Mouse (Mus musculus): ENCODE data around the gene 4930522L14Rik. TPM values are rescaled to one million over a fixed set of nuclear protein-coding genes. Genes with fewer than 3 reads are reported as not detected.
"Not testable (repeated sequence)": the region's sequence is repeated elsewhere in the genome, so short reads cannot be mapped to it uniquely, and the experiment has no call there.

Gene 4930522L14Rik
- 5.8 and 9.0 TPM in 2 replicates for polyA plus RNA-seq (2014; fragmentation: Nextera tagmentation; extraction: Ambion mirVana)

DNA sequence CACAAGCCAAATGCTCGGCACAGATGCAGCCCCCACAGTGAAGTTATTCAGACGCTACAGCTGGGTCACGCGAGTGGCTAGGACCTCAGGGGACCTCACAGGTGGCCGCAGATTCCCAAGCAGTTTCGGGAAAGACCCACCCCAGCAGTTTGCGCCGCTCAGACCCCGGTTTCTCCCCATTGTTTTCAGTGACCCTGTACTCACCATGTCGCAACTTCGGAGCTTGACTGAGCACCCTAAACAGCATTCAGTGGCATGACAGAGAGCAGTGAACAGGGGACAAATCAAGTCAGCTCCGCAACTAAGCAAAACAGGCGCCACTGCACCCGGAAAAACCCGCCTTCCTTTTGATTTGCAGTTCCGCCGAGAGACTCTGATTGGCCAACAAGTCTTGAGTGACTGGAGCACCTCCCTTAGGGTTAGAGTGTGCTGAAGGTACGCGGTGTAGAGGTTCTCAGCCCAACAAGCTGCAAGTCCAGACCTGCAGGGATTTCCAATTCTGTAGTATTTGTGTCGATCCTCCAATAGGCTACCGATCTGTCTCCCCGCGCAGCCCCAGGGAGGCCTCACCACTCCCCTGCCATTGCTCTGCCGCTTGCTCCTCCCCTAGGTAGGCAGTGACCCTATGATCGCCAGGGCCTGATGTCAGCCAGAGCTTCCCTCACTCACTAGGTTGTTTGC is at the start of gene 4930522L14Rik:
TSS of gene 4930522L14Rik (minus strand) at position 496 of the 681 bp plus-strand sequence.
- Histone ChIP-seq H3K9ac (ENCODE audit: low read length) (peak within 1 kb of the TSS; percentile 43; the same call in 1 of the 2 replicates), H3K4me3 (ENCODE audit: low read depth, low read length) (peak within 1 kb of the TSS; percentile 44), H3K4me2 (ENCODE audit: low read depth) (peak within 1 kb of the TSS; percentile 50)
- peak; percentile 98 for ATAC-seq (ENCODE audit: insufficient read depth, low FRiP score, low TSS enrichment)
- not testable (repeated sequence) for H3K4me1 ChIP-seq (ENCODE audit: control insufficient read depth, insufficient read depth, low read length); H3K9me3 ChIP-seq (ENCODE audit: control insufficient read depth, low read length); H3K36me3 ChIP-seq (ENCODE audit: control insufficient read depth, insufficient read depth, low read length); H3K27me3 ChIP-seq (ENCODE audit: control insufficient read depth, insufficient read depth, low read length); H3K27ac ChIP-seq (ENCODE audit: low read depth, low read length)
- WGBS = under 1% methylated on average over 24 of the region's 25 CpGs
- peak; percentile 53 for DNase-seq (ENCODE audit: low spot score)

- not testable (repeated sequence) for H3K36me3 ChIP-seq (ENCODE audit: control insufficient read depth, insufficient read depth, low read length); H3K4me3 ChIP-seq (ENCODE audit: low read depth, low read length); DNase-seq (ENCODE audit: low spot score); H3K27ac ChIP-seq (ENCODE audit: low read depth, low read length); H3K27me3 ChIP-seq (ENCODE audit: control insufficient read depth, insufficient read depth, low read length); ATAC-seq (ENCODE audit: insufficient read depth, low FRiP score, low TSS enrichment); H3K9me3 ChIP-seq (ENCODE audit: control insufficient read depth, low read length); H3K4me1 ChIP-seq (ENCODE audit: control insufficient read depth, insufficient read depth, low read length); H3K4me2 ChIP-seq (ENCODE audit: low read depth); H3K9ac ChIP-seq (ENCODE audit: low read length)
Observed at GRCm38 (mm10) chr5:109801466-109801865, 49.8 kb upstream of the 4930522L14Rik start.

- not testable (repeated sequence) for H3K4me2 ChIP-seq (ENCODE audit: low read depth); DNase-seq (ENCODE audit: low spot score); H3K27ac ChIP-seq (ENCODE audit: low read depth, low read length); H3K36me3 ChIP-seq (ENCODE audit: control insufficient read depth, insufficient read depth, low read length); H3K9me3 ChIP-seq (ENCODE audit: control insufficient read depth, low read length); H3K4me3 ChIP-seq (ENCODE audit: low read depth, low read length); H3K9ac ChIP-seq (ENCODE audit: low read length); H3K4me1 ChIP-seq (ENCODE audit: control insufficient read depth, insufficient read depth, low read length); ATAC-seq (ENCODE audit: insufficient read depth, low FRiP score, low TSS enrichment); H3K27me3 ChIP-seq (ENCODE audit: control insufficient read depth, insufficient read depth, low read length)
- whole genome bisulfite sequencing = 71% methylated on average over 2 of the region's 2 CpGs
Observed at GRCm38 (mm10) chr5:109799948-109800347, 48.3 kb upstream of the 4930522L14Rik start.

DNA sequence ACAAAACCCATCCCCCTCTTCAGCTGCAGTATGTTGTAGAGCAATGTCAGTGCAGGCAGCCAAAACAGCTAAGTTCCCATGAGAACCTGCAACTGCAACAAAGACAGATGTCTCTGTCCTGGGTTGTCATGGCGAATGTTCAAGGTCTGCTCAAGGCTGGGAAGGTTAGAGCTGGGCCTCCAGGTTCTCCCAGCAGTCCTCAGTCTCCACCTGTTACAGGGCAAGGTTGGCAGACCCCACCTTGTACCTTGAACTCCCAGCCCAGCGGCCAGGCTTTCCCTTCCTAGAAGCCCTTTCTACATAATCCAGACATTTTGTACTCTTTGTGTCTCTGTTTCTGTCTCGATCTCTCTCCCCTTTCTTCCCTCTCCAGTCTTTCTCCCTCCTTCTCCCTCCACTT is 45.3 kb upstream of the 4930522L14Rik start:
- not testable (repeated sequence) for H3K9me3 ChIP-seq (ENCODE audit: control insufficient read depth, low read length); H3K27ac ChIP-seq (ENCODE audit: low read depth, low read length); ATAC-seq (ENCODE audit: insufficient read depth, low FRiP score, low TSS enrichment); DNase-seq (ENCODE audit: low spot score); H3K4me1 ChIP-seq (ENCODE audit: control insufficient read depth, insufficient read depth, low read length); H3K4me3 ChIP-seq (ENCODE audit: low read depth, low read length); H3K9ac ChIP-seq (ENCODE audit: low read length); H3K27me3 ChIP-seq (ENCODE audit: control insufficient read depth, insufficient read depth, low read length); H3K4me2 ChIP-seq (ENCODE audit: low read depth); H3K36me3 ChIP-seq (ENCODE audit: control insufficient read depth, insufficient read depth, low read length)
- 94% methylated on average over 3 of the region's 3 CpGs for WGBS

DNA sequence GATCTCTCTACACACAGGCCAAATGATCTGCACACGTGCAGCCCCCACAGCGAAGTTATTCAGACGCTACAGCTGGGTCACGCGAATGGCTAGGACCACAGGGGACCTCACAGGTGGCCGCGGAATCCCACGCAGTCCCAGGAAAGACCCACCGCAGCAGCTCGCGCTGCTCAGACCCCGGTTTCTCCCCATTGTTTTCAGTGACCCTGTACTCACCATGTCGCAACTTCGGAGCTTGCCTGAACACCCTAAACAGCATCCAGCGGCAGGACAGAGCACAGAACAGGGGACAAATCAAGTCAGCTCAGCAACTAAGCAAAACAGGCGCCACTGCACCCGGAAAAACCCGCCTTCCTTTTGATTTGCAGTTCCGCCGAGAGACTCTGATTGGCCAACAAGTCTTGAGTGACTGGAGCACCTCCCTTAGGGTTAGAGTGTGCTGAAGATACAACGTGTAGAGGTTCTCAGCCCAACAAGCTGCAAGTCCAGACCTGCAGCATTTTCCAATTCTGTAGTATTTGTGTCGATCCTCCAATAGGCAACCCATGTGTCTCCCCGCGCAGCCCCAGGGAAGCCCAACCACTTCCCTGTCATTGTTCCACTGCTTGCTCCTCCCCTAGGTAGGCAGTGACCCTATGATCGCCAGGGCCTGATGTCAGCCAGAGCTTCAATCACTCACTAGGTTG is 44.4 kb upstream of the 4930522L14Rik start:
- DNase-seq (ENCODE audit: low spot score) (peak; percentile 58), ATAC-seq (ENCODE audit: insufficient read depth, low FRiP score, low TSS enrichment) (peak; percentile 94)
- H3K36me3 ChIP-seq (ENCODE audit: control insufficient read depth, insufficient read depth, low read length); H3K27ac ChIP-seq (ENCODE audit: low read depth, low read length); H3K9me3 ChIP-seq (ENCODE audit: control insufficient read depth, low read length); H3K27me3 ChIP-seq (ENCODE audit: control insufficient read depth, insufficient read depth, low read length); H3K4me1 ChIP-seq (ENCODE audit: control insufficient read depth, insufficient read depth, low read length): not testable (repeated sequence)
- Histone ChIP-seq H3K4me3 (ENCODE audit: low read depth, low read length) (peak overlapping the region; percentile 50), H3K9ac (ENCODE audit: low read length) (peak overlapping the region; percentile 66), H3K4me2 (ENCODE audit: low read depth) (peak overlapping the region; percentile 58)
- WGBS = 2% methylated on average over 25 of the region's 25 CpGs

- ATAC-seq (ENCODE audit: insufficient read depth, low FRiP score, low TSS enrichment) = peak; percentile 8; the same call in 1 of the 2 replicates
- not testable (repeated sequence) for DNase-seq (ENCODE audit: low spot score); H3K4me1 ChIP-seq (ENCODE audit: control insufficient read depth, insufficient read depth, low read length); H3K9me3 ChIP-seq (ENCODE audit: control insufficient read depth, low read length); H3K27ac ChIP-seq (ENCODE audit: low read depth, low read length); H3K4me2 ChIP-seq (ENCODE audit: low read depth); H3K9ac ChIP-seq (ENCODE audit: low read length); H3K4me3 ChIP-seq (ENCODE audit: low read depth, low read length); H3K27me3 ChIP-seq (ENCODE audit: control insufficient read depth, insufficient read depth, low read length); H3K36me3 ChIP-seq (ENCODE audit: control insufficient read depth, insufficient read depth, low read length)
- 49% methylated on average over 3 of the region's 4 CpGs for WGBS
Observed at GRCm38 (mm10) chr5:109752073-109752780, 541 bp upstream of the 4930522L14Rik start.

GRCm38 (mm10) chr5:109745081-109745480 is 6.6 kb downstream of the 4930522L14Rik start:
- H3K9ac ChIP-seq (ENCODE audit: low read length); H3K9me3 ChIP-seq (ENCODE audit: control insufficient read depth, low read length); DNase-seq (ENCODE audit: low spot score); H3K4me3 ChIP-seq (ENCODE audit: low read depth, low read length); ATAC-seq (ENCODE audit: insufficient read depth, low FRiP score, low TSS enrichment); H3K36me3 ChIP-seq (ENCODE audit: control insufficient read depth, insufficient read depth, low read length); H3K4me2 ChIP-seq (ENCODE audit: low read depth); H3K27me3 ChIP-seq (ENCODE audit: control insufficient read depth, insufficient read depth, low read length); H3K4me1 ChIP-seq (ENCODE audit: control insufficient read depth, insufficient read depth, low read length); H3K27ac ChIP-seq (ENCODE audit: low read depth, low read length): not testable (repeated sequence)
- WGBS = 100% methylated on average over 1 of the region's 1 CpGs

GRCm38 (mm10) chr5:109717341-109717740 is 34.3 kb downstream of the 4930522L14Rik start:
- ATAC-seq (ENCODE audit: insufficient read depth, low FRiP score, low TSS enrichment) = not testable (repeated sequence)

More at GRCm38 (mm10) chr5:109717341-109717740, 34.3 kb downstream of the 4930522L14Rik start:
- not testable (repeated sequence) for H3K36me3 ChIP-seq (ENCODE audit: control insufficient read depth, insufficient read depth, low read length); H3K9ac ChIP-seq (ENCODE audit: low read length); H3K4me3 ChIP-seq (ENCODE audit: low read depth, low read length); H3K4me2 ChIP-seq (ENCODE audit: low read depth); H3K27ac ChIP-seq (ENCODE audit: low read depth, low read length); H3K27me3 ChIP-seq (ENCODE audit: control insufficient read depth, insufficient read depth, low read length); H3K4me1 ChIP-seq (ENCODE audit: control insufficient read depth, insufficient read depth, low read length); H3K9me3 ChIP-seq (ENCODE audit: control insufficient read depth, low read length); DNase-seq (ENCODE audit: low spot score)
- 59% methylated on average over 3 of the region's 3 CpGs for WGBS
